Mouse (Mus musculus): ENCODE results near the gene Tmem140.

DNA sequence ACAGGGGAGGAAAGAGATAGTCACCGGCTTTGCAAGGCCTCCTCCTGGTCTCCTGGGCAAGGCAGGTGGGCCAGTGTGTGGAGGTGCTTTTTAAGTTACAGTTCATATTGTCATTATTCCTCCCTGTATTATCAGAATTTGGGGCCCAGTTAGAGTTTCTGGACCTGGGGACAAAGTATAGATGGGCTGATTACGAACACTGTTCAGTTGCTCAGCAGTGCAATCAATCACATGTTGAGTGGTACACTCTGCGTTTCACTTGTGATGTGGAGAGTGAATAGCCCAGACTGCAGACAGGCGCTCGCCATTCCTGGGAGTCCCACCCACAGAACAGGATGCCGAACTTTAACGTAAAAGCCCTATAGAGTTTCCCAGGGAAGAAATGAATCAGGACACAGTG, 21.8 kb downstream of the Tmem140 start:
- no peak for TF ChIP-seq CTCF (IDR thresholded peaks at IDR 0.05; ENCODE audit: borderline replicate concordance, insufficient read depth, low read length)
- TF ChIP-seq POLR2A (IDR thresholded peaks at IDR 0.05; ENCODE audit: low read depth, low read length), result no peak
